Mouse (Mus musculus): ENCODE results near the gene Usp2. TPM values are rescaled to one million over a fixed set of nuclear protein-coding genes. Genes with fewer than 3 reads are reported as not detected.
A peak's percentile ranks its signal among the peaks of the same experiment; 100 is the strongest.

Gene Usp2
- total RNA-seq, 2 experiments from 2014 or later, result 77.7 to 191 TPM

DNA sequence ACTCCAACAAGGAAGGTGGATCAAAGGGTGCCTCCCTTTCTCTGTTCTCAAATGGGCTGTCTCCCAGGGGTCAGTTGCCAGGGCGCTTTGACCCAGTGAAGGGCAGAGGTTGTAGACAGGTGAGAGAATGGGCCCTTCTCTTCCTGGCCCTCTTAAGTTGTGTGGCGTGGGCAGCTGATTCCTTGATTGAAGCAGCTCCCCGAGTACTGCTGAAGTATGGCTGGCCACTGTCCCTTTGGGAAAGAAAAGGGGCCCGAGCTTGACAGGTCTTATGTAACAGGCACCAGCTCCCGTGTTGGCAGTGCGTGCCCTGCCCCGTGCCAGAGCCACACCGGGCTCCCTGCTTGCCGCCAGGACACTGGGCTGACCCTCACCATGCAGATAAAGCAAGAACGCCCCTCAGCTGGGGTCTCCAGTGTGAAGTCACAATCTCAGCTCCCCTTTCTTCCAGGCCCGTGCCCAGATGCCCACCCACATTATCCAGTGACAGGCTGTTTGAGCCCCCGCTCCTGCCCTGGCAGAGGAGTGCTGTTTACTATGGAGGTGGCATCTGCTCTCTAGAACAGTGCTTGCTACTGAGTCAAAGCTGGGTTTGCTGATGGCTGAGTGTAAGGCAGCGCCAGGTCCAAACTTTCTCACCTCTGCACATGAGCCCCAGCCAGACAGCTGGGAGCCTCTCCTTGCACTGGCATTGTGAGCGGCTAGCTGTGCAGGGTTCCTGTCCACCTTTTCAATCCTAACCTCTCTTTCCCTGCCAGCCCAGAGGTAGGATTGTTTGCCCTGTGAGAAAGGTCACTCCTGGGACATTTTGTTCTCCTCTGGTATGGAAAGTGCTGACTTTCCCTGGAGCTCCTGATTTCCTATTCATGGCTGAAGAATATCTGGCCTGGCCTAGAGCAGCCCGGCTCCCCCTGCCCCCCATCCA, 19.2 kb downstream of the Usp2 start:
- intact Hi-C loops (cut with DNase I), result no loop called here
- peak; percentile 66 for DNase-seq (ENCODE audit: low spot score)

DNA sequence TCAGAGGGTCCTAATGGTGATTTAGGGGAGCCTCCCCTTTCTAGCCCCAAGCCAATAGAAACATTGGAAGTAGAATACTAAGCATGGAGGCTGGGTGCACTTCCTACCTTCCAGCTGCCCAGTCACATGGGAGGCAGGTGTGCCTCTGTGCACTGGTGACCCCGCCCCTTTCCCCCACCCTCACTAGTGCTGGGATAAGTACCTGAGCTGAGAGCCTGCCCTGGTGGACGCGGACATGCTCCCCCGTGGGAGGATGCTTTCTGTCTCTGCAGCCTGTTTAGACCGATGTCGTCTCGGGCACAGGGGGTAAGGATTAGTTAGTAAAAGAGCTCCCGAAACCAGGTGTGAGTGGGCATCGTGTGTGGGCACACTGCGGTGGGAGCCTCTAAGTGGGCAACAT, 20.1 kb downstream of the Usp2 start:
- intact Hi-C loops (cut with DNase I), result no loop called here
- no peak for DNase-seq (ENCODE audit: low spot score)

DNA sequence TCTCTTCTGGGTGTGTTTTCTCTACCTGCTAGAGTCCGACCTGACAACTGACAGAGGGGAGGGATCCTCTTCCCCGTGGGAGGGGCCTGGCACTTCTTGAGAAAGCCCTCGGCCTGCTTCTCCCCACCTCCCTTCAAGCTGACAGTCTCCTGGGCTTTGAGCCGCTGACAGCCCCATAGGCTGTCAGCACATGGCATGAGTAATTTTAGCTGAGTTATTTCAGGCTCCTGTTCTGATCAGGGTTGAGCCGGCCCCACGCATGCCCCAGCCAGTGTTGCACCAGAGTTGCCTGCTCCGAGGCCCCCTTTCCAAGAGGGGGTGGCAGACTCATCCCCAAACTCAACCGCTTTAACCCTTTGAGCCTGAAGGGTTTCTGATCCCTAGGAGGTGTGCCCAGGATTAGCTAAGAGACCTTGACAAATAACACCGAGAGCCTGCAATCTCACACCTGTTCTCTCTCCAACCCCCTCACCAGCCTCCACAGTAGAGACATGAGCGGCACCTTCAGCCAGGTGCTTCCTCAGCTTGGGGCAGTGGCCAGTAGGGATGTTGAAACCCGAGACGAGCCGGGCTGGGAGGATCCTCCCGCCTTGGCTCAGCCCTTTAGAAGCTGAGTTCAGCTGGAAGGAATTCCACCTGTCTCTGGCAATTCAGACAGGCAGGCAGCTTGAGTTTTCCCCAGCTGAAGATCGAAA, 21.1 kb downstream of the Usp2 start:
- no peak for DNase-seq (ENCODE audit: low spot score)
- intact Hi-C loops (cut with DNase I), result no loop called here

DNA sequence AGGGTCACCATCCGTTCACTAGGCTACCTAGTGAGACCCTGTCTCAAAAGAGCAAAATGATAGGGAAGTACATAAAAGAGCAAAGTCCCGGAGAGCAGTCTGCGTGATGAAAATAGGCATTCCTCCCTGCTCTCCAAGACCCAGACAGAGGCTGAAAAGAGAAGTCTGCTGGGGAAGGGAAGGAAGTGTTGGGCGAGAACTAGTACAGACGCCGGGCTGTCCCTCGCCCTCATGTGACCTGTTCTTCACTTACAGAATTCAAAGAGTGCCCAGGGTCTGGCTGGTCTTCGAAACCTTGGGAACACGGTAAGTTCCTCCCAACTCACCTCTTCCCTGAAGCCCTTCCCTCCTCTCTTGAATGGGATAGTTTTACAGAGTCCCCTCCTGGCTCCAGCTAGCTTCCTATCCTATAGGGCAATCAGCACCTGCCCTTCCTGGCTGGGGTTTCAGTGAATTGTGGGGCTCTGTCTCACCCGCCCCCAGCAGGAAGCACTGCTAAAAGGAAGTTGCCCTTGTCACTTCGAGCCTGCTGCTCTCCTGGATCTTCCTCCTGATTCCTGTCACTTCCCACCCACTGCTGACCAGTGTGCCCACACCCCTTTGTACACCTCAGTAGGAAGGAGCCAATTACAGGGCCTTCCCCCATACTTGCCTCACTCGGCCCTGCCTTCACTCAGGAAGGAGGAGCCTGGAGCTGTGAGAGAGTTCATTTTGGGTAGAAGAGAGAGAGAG, 22.2 kb downstream of the Usp2 start:
- intact Hi-C loops (cut with DNase I), result no loop called here
- DNase-seq (ENCODE audit: low spot score), result no peak

DNA sequence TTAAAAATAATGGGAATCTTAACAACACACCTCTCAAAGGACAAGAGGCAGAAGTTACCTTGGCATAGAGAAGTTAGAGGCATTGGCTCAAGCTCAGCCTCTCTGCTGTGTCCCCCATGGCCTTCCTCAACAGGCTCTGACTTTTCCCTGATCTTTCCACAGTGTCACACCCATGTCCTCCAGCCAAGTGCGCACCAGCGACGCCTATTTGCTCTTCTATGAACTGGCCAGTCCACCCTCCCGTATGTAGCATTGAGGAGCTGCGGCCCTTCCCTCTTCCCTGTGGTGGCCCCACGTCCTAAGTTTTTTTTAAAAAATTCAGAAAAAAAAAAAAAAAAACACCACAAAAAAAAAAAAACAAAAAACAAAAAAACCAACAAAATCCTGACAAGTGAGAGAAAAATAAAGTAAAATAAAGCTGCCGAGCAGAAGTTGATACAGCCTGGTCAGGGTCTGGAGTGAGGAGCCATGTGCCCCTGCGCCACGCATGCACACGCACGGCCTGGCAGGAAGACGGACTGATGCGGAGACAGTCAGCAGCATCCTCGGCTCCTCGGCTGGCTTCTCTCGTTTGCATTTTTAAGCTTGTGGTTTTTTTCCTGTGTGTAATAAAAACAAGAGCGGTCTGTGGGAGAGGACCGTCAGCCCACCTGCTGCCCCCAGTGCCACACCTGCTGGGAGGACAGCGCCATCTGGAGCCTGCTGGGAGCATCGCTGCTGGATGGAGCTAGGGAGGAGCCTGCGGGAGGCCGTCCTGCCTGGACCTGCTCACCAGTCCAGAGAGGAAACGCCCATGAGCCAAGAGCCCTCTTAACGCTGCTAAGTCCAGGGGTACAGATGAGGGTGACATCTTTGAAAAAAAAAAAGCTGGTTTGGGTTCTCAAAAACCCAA, 27.0 kb downstream of the Usp2 start:
- DNase-seq (ENCODE audit: low spot score), result peak; percentile 59

GRCm38 (mm10) chr9:44094737-44095136, 27.9 kb downstream of the Usp2 start:
- intact Hi-C loops (cut with DNase I), result no loop called here

More for the DNA sequence above, 27.0 kb downstream of the Usp2 start:
- intact Hi-C loops (cut with DNase I), result no loop called here

GRCm38 (mm10) chr9:44095781-44096180, 29.0 kb downstream of the Usp2 start:
- intact Hi-C loops (cut with DNase I), result no loop called here
- DNase-seq (ENCODE audit: low spot score), result no peak

More at GRCm38 (mm10) chr9:44094737-44095136, 27.9 kb downstream of the Usp2 start:
- DNase-seq (ENCODE audit: low spot score), result no peak

DNA sequence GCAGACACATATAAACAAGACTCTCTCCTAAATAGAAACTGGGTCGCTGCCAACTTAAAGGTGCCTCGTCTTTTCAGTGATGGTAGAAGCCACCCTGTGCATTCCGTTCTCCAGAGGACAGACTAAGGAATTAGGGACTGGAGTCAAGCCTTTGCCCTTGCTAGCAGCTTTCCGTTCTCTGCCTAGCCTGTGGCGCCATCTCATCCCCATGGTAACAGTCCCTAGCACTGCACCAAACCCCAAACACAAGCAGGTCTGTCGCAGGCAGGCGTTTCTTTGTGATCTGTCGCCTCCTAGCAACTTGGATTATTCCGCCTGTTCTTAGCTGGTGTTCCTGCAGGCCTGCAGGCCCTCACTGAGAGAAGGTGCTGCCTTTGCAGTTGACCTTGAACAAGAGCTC, 29.7 kb downstream of the Usp2 start:
- intact Hi-C loops (cut with DNase I), result no loop called here
- DNase-seq (ENCODE audit: low spot score), result no peak

DNA sequence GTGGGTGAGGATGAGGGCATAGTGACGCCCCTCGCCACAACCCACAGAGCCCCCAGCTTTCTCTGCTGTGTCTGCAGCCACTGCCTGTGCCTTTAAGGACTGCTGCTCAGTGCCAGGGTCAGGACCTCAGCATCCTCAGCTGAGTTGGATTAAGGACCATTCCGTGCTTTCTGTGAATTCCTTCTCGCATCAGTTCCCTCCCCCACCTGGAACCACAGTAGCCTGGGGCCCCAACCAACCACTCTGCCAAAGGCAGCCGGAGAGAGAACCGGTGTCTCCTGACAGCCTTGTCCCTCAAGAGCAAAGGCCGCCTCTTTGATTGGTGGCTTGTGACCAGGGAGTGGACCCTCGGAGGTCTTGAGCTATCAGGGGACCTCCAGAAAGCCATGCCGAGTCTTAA, 34.7 kb downstream of the Usp2 start, which contains the start of gene Mfrp:
TSS of gene Mfrp (plus strand) at position 240 of the 400 bp plus-strand sequence.
- intact Hi-C loops (cut with DNase I), result no loop called here
- no peak for DNase-seq (ENCODE audit: low spot score)

DNA sequence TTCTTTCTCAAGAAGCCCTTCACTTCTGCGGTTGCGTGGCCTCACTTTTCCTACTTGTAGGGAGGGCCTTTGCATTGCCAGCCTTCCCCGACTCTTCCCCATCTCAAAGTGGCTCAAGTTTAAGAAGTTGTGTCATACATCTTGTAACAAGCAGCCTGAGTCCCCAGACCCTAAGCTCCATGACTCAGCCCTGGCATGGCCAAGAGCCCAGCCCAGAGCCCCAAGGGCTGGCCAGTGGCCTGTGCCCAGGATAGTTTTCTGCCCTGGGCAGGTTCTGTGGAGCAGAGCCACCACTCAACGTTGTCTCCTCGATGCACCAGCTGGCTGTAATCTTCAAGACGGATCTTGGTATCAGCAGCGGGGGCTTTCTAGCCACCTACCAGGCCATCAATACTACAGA, 38.1 kb downstream of the Usp2 start:
- DNase-seq (ENCODE audit: low spot score), result no peak
- intact Hi-C loops (cut with DNase I), result loop anchor here (5.0 kb wide), 2 partner anchors 33 to 118 kb away; no protein-coding TSS in a partner anchor

GRCm38 (mm10) chr9:44105781-44106180, 39.0 kb downstream of the Usp2 start:
- intact Hi-C loops (cut with DNase I), result loop anchor here (5.0 kb wide), 2 partner anchors 33 to 118 kb away; no protein-coding TSS in a partner anchor
- DNase-seq (ENCODE audit: low spot score), result no peak

DNA sequence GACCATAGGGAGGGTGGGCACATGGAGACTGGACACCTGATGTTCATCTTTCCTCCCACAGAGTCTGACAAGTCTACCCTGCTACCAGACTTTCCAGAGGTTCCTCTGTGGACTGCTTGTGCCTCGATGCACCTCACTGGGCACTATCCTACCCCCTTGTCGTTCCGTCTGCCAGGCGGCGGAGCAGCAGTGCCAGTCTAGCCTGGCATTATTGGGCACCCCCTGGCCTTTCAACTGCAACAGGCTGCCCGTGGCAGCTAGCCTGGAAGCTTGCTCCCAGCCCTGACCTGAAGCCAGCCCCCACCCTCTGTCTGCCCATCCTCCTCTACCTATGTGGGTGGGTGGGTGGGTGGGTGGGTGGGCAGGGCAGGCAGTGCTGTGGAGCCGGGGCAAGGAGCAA, 39.4 kb downstream of the Usp2 start:
- intact Hi-C loops (cut with DNase I), result loop anchor here (5.0 kb wide), 2 partner anchors 34 to 119 kb away; no protein-coding TSS in a partner anchor
- no peak for DNase-seq (ENCODE audit: low spot score)

GRCm38 (mm10) chr9:44106596-44106995, 39.8 kb downstream of the Usp2 start:
- DNase-seq (ENCODE audit: low spot score), result no peak
- intact Hi-C loops (cut with DNase I), result loop anchor here (5.0 kb wide), 2 partner anchors 34 to 119 kb away; no protein-coding TSS in a partner anchor

GRCm38 (mm10) chr9:44107110-44107509, 40.3 kb downstream of the Usp2 start, which contains the start of gene C1qtnf5:
TSS of gene C1qtnf5 (plus strand) at chr9:44107245.
- DNase-seq (ENCODE audit: low spot score), result peak; percentile 88
- intact Hi-C loops (cut with DNase I), result loop anchor here (5.0 kb wide), 2 partner anchors 35 to 120 kb away; no protein-coding TSS in a partner anchor

- DNase-seq (ENCODE audit: low spot score), result no peak
- intact Hi-C loops (cut with DNase I), result loop anchor here (5.0 kb wide), 2 partner anchors 35 to 120 kb away; no protein-coding TSS in a partner anchor
These were observed 40.8 kb downstream of the Usp2 start for GRCm38 (mm10) chr9:44107557-44108179.

DNA sequence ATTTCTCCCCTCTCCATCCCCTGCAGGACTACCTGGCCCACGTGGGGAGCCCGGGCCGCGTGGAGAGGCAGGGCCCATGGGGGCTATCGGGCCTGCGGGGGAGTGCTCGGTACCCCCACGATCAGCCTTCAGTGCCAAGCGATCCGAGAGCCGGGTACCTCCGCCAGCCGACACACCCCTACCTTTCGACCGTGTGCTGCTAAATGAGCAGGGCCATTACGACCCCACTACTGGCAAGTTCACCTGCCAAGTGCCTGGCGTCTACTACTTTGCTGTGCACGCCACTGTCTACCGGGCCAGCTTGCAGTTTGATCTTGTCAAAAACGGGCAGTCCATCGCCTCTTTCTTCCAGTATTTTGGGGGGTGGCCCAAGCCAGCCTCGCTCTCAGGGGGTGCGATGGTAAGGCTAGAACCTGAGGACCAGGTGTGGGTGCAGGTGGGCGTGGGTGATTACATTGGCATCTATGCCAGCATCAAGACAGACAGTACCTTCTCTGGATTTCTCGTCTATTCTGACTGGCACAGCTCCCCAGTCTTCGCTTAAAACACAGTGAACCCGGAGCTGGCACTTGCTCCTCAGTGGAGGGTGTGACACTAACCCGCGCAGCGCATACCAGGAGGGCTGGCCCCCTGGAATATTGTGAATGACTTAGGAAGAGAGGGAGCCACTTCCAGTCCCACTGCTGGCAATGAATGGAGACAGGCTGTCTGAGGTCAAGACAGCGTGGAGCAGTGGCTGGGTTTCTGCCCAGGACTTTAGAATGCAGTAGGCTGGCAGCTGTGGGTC, 41.6 kb downstream of the Usp2 start:
- DNase-seq (ENCODE audit: low spot score), result no peak
- intact Hi-C loops (cut with DNase I), result loop anchor here (5.0 kb wide), 2 partner anchors 36 to 121 kb away; no protein-coding TSS in a partner anchor

DNA sequence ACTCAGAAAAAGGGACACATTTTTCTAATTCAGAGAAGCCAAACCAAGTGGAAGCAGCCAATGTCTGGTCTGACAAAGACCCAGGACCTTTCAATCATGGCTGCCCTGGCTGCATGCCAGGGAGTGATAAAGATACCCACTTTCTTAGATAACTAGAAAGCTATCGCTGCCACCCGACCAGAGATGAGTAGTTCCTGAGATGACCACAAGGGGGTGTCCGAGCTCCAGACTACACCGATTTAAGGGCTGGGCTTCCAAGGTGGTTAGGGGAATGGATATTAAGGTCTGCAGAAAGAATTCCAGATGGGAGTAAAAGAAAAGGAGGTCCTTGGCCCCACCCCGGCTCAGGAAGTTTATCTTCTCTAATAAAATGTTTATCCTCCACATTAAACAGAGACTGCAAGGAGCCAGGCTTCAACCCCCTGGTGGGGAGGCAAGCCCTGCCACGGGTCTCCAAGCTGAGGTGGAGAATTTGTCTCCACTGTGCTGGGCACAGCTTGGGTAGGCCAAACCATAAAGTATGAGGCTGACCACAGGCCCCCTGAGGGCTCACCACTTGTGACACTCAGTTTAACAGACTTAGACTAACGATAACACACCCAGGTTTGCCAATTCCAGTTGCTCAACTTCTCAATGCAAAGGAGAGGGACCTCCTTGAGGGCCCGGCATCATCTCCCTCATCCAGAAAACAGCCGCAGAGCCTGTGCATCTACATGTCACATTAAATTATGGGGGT, 42.7 kb downstream of the Usp2 start:
- intact Hi-C loops (cut with DNase I), result loop anchor here (5.0 kb wide), 2 partner anchors 37 to 122 kb away; no protein-coding TSS in a partner anchor
- DNase-seq (ENCODE audit: low spot score), result no peak
